In genomic region chr2:172728240-172728821, GRCm38 (mm10) we compare ENCODE assay signal across 8 mouse cellular contexts.
DNase-seq lines count a peak whose midpoint lies in the region; ATAC-seq and TF ChIP-seq lines count a peak whose summit lies in the region.

No protein-coding gene starts in this region.

- under 1% methylated on average over 41 of the region's 53 CpGs for WGBS in forebrain, embryonic 14.5 days
- WGBS in hindbrain, postnatal 0 days = under 1% methylated on average over 53 of the region's 53 CpGs
- WGBS in lung, adult 2 months = 2% methylated on average over 53 of the region's 53 CpGs

- peak overlapping the region; percentile 72 for H3K4me2 ChIP-seq in forebrain, embryonic 14.5 days (ENCODE audit: low read length)
- peak overlapping the region; percentile 49 for H3K4me2 ChIP-seq in hindbrain, postnatal 0 days (ENCODE audit: low read depth, low read length)

- no peak for TF ChIP-seq CTCF in hindbrain, postnatal 0 days (IDR thresholded peaks at IDR 0.05; ENCODE audit: low read depth)
- TF ChIP-seq CTCF in lung, adult 2 months (IDR thresholded peaks at IDR 0.05; ENCODE audit: insufficient read depth, low read length) = no peak

- no peak for TF ChIP-seq POLR2A in lung, adult 2 months (IDR thresholded peaks at IDR 0.05; ENCODE audit: borderline replicate concordance, extremely low read depth, low read depth, low read length)

- DNase-seq in layer of hippocampus, postnatal 10 days (ENCODE audit: low spot score in 2 of 2) = peak; percentile 49 to 63
- DNase-seq in layer of hippocampus, adult 9-10 months (ENCODE audit: low spot score) = no peak
- peak; percentile 48 for DNase-seq in adrenal gland, postnatal 14 days
- DNase-seq in forebrain, embryonic 14.5 days (ENCODE audit: low spot score) = peak; percentile 95
- DNase-seq in hindbrain, postnatal 0 days (ENCODE audit: low spot score) = peak; percentile 70
- DNase-seq in lung, adult 2 months = peak; percentile 7
- peak; percentile 96 for DNase-seq in retina, postnatal 1 day
- no peak for DNase-seq in left cerebral cortex, adult 9 months (ENCODE audit: low spot score in 2 of 2)

- H3K4me3 ChIP-seq in forebrain, embryonic 14.5 days (ENCODE audit: low read depth, low read length) = peak overlapping the region; percentile 36
- H3K4me3 ChIP-seq in hindbrain, postnatal 0 days (ENCODE audit: low read length) = peak overlapping the region; percentile 27
- H3K4me3 ChIP-seq in lung, adult 2 months (replicated peaks; ENCODE audit: extremely low read depth, low read depth, low read length) = no peak overlapping the region

- H3K36me3 ChIP-seq in forebrain, embryonic 14.5 days (ENCODE audit: control insufficient read depth, insufficient read depth, low read length) = no peaks in the 10 kb centered on the region
- no peaks in the 10 kb centered on the region for H3K36me3 ChIP-seq in hindbrain, postnatal 0 days (ENCODE audit: insufficient read depth, low read length)

- peaks cover 27% of the 10 kb centered on the region for H3K4me1 ChIP-seq in forebrain, embryonic 14.5 days (ENCODE audit: control insufficient read depth, insufficient read depth, low read length)
- H3K4me1 ChIP-seq in hindbrain, postnatal 0 days (ENCODE audit: insufficient read depth, low read length) = no peaks in the 10 kb centered on the region
- no peaks in the 10 kb centered on the region; the same call in 1 of the 2 replicates for H3K4me1 ChIP-seq in lung, adult 2 months (ENCODE audit: control insufficient read depth, insufficient read depth, low read length)

- H3K27ac ChIP-seq in forebrain, embryonic 14.5 days (ENCODE audit: low read depth, low read length) = peak overlapping the region; percentile 35; the same call in 1 of the 2 replicates
- no peak overlapping the region for H3K27ac ChIP-seq in hindbrain, postnatal 0 days

- H3K9ac ChIP-seq in forebrain, embryonic 14.5 days (ENCODE audit: low read length) = peak overlapping the region; percentile 45
- H3K9ac ChIP-seq in hindbrain, postnatal 0 days (replicated peaks; ENCODE audit: low read length) = no peak overlapping the region

- H3K27me3 ChIP-seq in forebrain, embryonic 14.5 days (replicated peaks; ENCODE audit: control insufficient read depth, insufficient read depth, low read length) = peaks cover 18% of the 10 kb centered on the region; the same call in 1 of the 2 replicates
- H3K27me3 ChIP-seq in hindbrain, postnatal 0 days (ENCODE audit: insufficient read depth, low read length) = peaks cover 76% of the 10 kb centered on the region

- H3K9me3 ChIP-seq in forebrain, embryonic 14.5 days (replicated peaks; ENCODE audit: control insufficient read depth, low read length) = no peaks in the 10 kb centered on the region
- no peaks in the 10 kb centered on the region for H3K9me3 ChIP-seq in hindbrain, postnatal 0 days (ENCODE audit: low read length)

- peak; percentile 91 for ATAC-seq in forebrain, embryonic 14.5 days
- peak; percentile 79 for ATAC-seq in hindbrain, postnatal 0 days

Comparison
In these comparisons a context has a peak if more than half of its experiments do, and no peak if none do; other contexts are left out.
1. DNase-seq: peak in layer of hippocampus, postnatal 10 days (2 of 2), adrenal gland, postnatal 14 days (single experiment), forebrain, embryonic 14.5 days (single experiment), hindbrain, postnatal 0 days (single experiment), lung, adult 2 months (single experiment) and retina, postnatal 1 day (single experiment); none in layer of hippocampus, adult 9-10 months (single experiment) and left cerebral cortex, adult 9 months (0 of 2).